In the genomic region with DNA sequence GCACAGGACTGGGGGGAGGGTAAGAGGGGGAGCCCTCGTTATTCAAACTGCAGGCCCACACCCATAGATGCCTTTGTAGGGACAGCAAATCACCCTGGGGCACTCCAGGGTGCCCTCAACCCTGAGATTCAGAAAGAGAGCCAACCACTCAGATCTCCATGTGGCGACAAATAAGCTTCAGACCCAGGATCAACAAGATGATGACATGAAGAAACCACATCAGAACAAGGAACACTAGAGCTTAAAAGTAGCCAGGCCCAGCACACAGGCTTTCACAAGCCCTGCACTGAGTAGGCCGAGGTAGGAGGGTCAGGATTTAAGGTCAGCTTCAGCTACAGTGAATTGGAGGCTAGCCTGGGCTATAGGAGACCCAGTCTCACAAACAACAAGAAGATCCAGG, we compare ENCODE assay signal across 8 mouse cellular contexts. TPM values are rescaled to one million over a fixed set of nuclear protein-coding genes. Genes with fewer than 3 reads are reported as not detected.
DNase-seq lines count a peak whose midpoint lies in the region; ATAC-seq and TF ChIP-seq lines count a peak whose summit lies in the region.
"Had no signal": no experiment of that assay in that cellular context is flagged by ENCODE, and none has a peak within 500 bp of the region (broad histone marks: within the 10 kb centered on the region; RNA-seq: fewer than 3 reads in every experiment).

No protein-coding gene starts in this region.

- H3K9ac ChIP-seq in lung, postnatal 0 days (replicated peaks; ENCODE audit: low read depth) = no peak overlapping the region
- H3K9ac ChIP-seq in forebrain, embryonic 16.5 days (replicated peaks; ENCODE audit: low read depth, low read length) = no peak overlapping the region
- no peak overlapping the region for H3K9ac ChIP-seq in liver, postnatal 0 days (replicated peaks)

- TF ChIP-seq CTCF in lung, postnatal 0 days (IDR thresholded peaks at IDR 0.05) = no peak
- TF ChIP-seq CTCF in liver, postnatal 0 days (IDR thresholded peaks at IDR 0.05; ENCODE audit: low read depth) = no peak

- H3K27ac ChIP-seq in lung, postnatal 0 days (ENCODE audit: low read length) = peak overlapping the region; percentile 34
- H3K27ac ChIP-seq in forebrain, embryonic 16.5 days (ENCODE audit: low read length) = peak overlapping the region; percentile 54
- H3K27ac ChIP-seq in liver, postnatal 0 days (ENCODE audit: low read depth) = peak overlapping the region; percentile 75

- no peaks in the 10 kb centered on the region for H3K27me3 ChIP-seq in lung, postnatal 0 days (replicated peaks; ENCODE audit: insufficient read depth, low read length)
- H3K27me3 ChIP-seq in forebrain, embryonic 16.5 days (replicated peaks; ENCODE audit: control insufficient read depth, insufficient read depth, low read length) = no peaks in the 10 kb centered on the region
- no peaks in the 10 kb centered on the region for H3K27me3 ChIP-seq in liver, postnatal 0 days (ENCODE audit: insufficient read depth, low read length)

- ATAC-seq in lung, postnatal 0 days = peak; percentile 14
- ATAC-seq in forebrain, embryonic 16.5 days = no peak
- ATAC-seq in liver, postnatal 0 days = no peak

- TF ChIP-seq EP300 in lung, postnatal 0 days (IDR thresholded peaks at IDR 0.05) = no peak
- no peak for TF ChIP-seq EP300 in liver, postnatal 0 days (IDR thresholded peaks at IDR 0.05; ENCODE audit: low read depth)

- 50% methylated on average over 3 of the region's 3 CpGs for WGBS in lung, postnatal 0 days
- 42% methylated on average over 3 of the region's 3 CpGs for WGBS in forebrain, embryonic 16.5 days
- 57% methylated on average over 3 of the region's 3 CpGs for WGBS in liver, postnatal 0 days (ENCODE audit: insufficient replicate concordance)

- no peak overlapping the region for H3K4me3 ChIP-seq in lung, postnatal 0 days (ENCODE audit: low read depth, low read length)
- no peak overlapping the region for H3K4me3 ChIP-seq in forebrain, embryonic 16.5 days (replicated peaks; ENCODE audit: low read length)
- no peak overlapping the region for H3K4me3 ChIP-seq in liver, postnatal 0 days (ENCODE audit: low read depth, low read length)

- peaks cover 20% of the 10 kb centered on the region for H3K36me3 ChIP-seq in lung, postnatal 0 days (ENCODE audit: insufficient read depth, low read length)
- 0 out of 2 replicates have a peak, but pooled peaks cover 2% of the 10 kb centered on the region for H3K36me3 ChIP-seq in forebrain, embryonic 16.5 days (ENCODE audit: control insufficient read depth, insufficient read depth)
- peaks cover 25% of the 10 kb centered on the region for H3K36me3 ChIP-seq in liver, postnatal 0 days (replicated peaks; ENCODE audit: insufficient read depth, low read length)

- H3K4me2 ChIP-seq in lung, postnatal 0 days (replicated peaks; ENCODE audit: low read depth, low read length) = no peak overlapping the region
- H3K4me2 ChIP-seq in forebrain, embryonic 16.5 days (ENCODE audit: low read length) = no peak overlapping the region
- no peak overlapping the region for H3K4me2 ChIP-seq in liver, postnatal 0 days (ENCODE audit: low read depth, low read length)

- H3K4me1 ChIP-seq in lung, postnatal 0 days (ENCODE audit: insufficient read depth, low read depth, low read length) = peaks cover 26% of the 10 kb centered on the region; the same call in 1 of the 2 replicates
- H3K4me1 ChIP-seq in forebrain, embryonic 16.5 days (replicated peaks; ENCODE audit: control insufficient read depth, insufficient read depth, low read length) = peaks cover 10% of the 10 kb centered on the region
- peaks cover 48% of the 10 kb centered on the region for H3K4me1 ChIP-seq in liver, postnatal 0 days (ENCODE audit: insufficient read depth)

- H3K9me3 ChIP-seq in lung, postnatal 0 days (ENCODE audit: low read length) = no peaks in the 10 kb centered on the region
- no peaks in the 10 kb centered on the region for H3K9me3 ChIP-seq in forebrain, embryonic 16.5 days (ENCODE audit: control insufficient read depth, low read length)
- H3K9me3 ChIP-seq in liver, postnatal 0 days (ENCODE audit: low read length) = no peaks in the 10 kb centered on the region

- no peak for DNase-seq in lung, postnatal 0 days (ENCODE audit: low spot score)
- DNase-seq in lung, postnatal 10 days = no peak
- no peak for DNase-seq in liver, postnatal 0 days
- DNase-seq in right cerebral cortex, postnatal 10 days (ENCODE audit: low spot score in 2 of 2) = no peak
- DNase-seq in urinary bladder, adult 2 months (ENCODE audit: low spot score) = no peak
- no peak for DNase-seq in right cerebral cortex, postnatal 36 days (ENCODE audit: low spot score in 2 of 2)
- DNase-seq: thymus, postnatal 25 days had no signal

RNA-seq across cellular contexts. Expression of a gene that starts 11.3 kb away (rescaled TPM):
- 32.9 and 34.4 TPM in 2 replicates for polyA plus RNA-seq in lung, postnatal 0 days (2015; fragmentation: Nextera tagmentation; extraction: Ambion mirVana)
- polyA plus RNA-seq in forebrain, embryonic 16.5 days (2015; fragmentation: Nextera tagmentation; extraction: Ambion mirVana) = 60.3 and 65.7 TPM in 2 replicates
- 31.0 and 32.2 TPM in 2 replicates for polyA plus RNA-seq in liver, postnatal 0 days (2015; fragmentation: Nextera tagmentation; extraction: Ambion mirVana)
- 19.2 and 20.6 TPM in 2 replicates for polyA plus RNA-seq in urinary bladder, adult 2 months (2012; rRNA removed)

RNA-seq across cellular contexts. Expression of a gene that starts 16.7 kb away (rescaled TPM):
- polyA plus RNA-seq in lung, postnatal 0 days (2015; fragmentation: Nextera tagmentation; extraction: Ambion mirVana) = 1.3 and 2.3 TPM in 2 replicates
- 0.20 TPM in 1 of 2 replicates, not detected in the other for polyA plus RNA-seq in forebrain, embryonic 16.5 days (2015; fragmentation: Nextera tagmentation; extraction: Ambion mirVana)
- polyA plus RNA-seq in liver, postnatal 0 days (2015; fragmentation: Nextera tagmentation; extraction: Ambion mirVana) = 2.1 and 2.3 TPM in 2 replicates
- 0.84 and 1.1 TPM in 2 replicates for polyA plus RNA-seq in urinary bladder, adult 2 months (2012; rRNA removed)

RNA-seq across cellular contexts. Expression of a gene that starts 24.1 kb away (rescaled TPM):
- polyA plus RNA-seq in lung, postnatal 0 days (2015; fragmentation: Nextera tagmentation; extraction: Ambion mirVana) = 95.9 and 104 TPM in 2 replicates
- polyA plus RNA-seq in forebrain, embryonic 16.5 days (2015; fragmentation: Nextera tagmentation; extraction: Ambion mirVana) = 166 and 168 TPM in 2 replicates
- 98.5 and 103 TPM in 2 replicates for polyA plus RNA-seq in liver, postnatal 0 days (2015; fragmentation: Nextera tagmentation; extraction: Ambion mirVana)
- polyA plus RNA-seq in urinary bladder, adult 2 months (2012; rRNA removed) = 97.8 and 99.4 TPM in 2 replicates

RNA-seq across cellular contexts. Expression of a gene that starts 33.0 kb away (rescaled TPM):
- 4.2 TPM in 2 replicates for polyA plus RNA-seq in lung, postnatal 0 days (2015; fragmentation: Nextera tagmentation; extraction: Ambion mirVana)
- 0.61 and 1.1 TPM in 2 replicates for polyA plus RNA-seq in forebrain, embryonic 16.5 days (2015; fragmentation: Nextera tagmentation; extraction: Ambion mirVana)
- 9.8 and 10.4 TPM in 2 replicates for polyA plus RNA-seq in liver, postnatal 0 days (2015; fragmentation: Nextera tagmentation; extraction: Ambion mirVana)
- polyA plus RNA-seq in urinary bladder, adult 2 months (2012; rRNA removed) = 5.2 and 6.2 TPM in 2 replicates

RNA-seq across cellular contexts. Expression of a gene that starts 40.2 kb away (rescaled TPM):
- polyA plus RNA-seq in lung, postnatal 0 days (2015; fragmentation: Nextera tagmentation; extraction: Ambion mirVana) = 117 and 125 TPM in 2 replicates
- 100 and 121 TPM in 2 replicates for polyA plus RNA-seq in forebrain, embryonic 16.5 days (2015; fragmentation: Nextera tagmentation; extraction: Ambion mirVana)
- 32.5 and 35.4 TPM in 2 replicates for polyA plus RNA-seq in liver, postnatal 0 days (2015; fragmentation: Nextera tagmentation; extraction: Ambion mirVana)
- 73.5 and 74.6 TPM in 2 replicates for polyA plus RNA-seq in urinary bladder, adult 2 months (2012; rRNA removed)
